Mouse (Mus musculus): ENCODE results near the gene Pdf.

GRCm38 (mm10) chr8:107014915-107015314 is 33.5 kb downstream of the Pdf start:
- TF ChIP-seq CTCF (IDR thresholded peaks at IDR 0.05; ENCODE audit: low read depth, low read length) (no peak), POLR2A (IDR thresholded peaks at IDR 0.05; ENCODE audit: extremely low read depth, insufficient read depth, low read length) (no peak)

Measured in liver, adult 2 months (tissue).